Mouse (Mus musculus) Patski (cell line): ENCODE results near the gene Tmem182. TPM values are rescaled to one million over a fixed set of nuclear protein-coding genes. Genes with fewer than 3 reads are reported as not detected.
A peak's percentile ranks its signal among the peaks of the same experiment; 100 is the strongest.

Experiments
- ATAC-seq: fragments of 100-300 bp; one replicate; pipeline ENCODE4 v1.8.0; 2021
- CTCF ChIA-PET: fragments of 350-600 bp; sonication (Branson Sonifier 250); formaldehyde crosslinking; loops from one replicate; lab custom pipeline; 2022; ENCODE audit warnings: inconsistent platforms; lab: Charles Lee
- POLR2A ChIA-PET: fragments of 350-600 bp; sonication (Branson Sonifier 250); formaldehyde crosslinking; loops from one replicate; lab custom pipeline; 2022; ENCODE audit warnings: antibody characterized with exemption, inconsistent platforms; lab: Charles Lee
- DNase-seq: peaks from one replicate; pipeline ENCODE4 v3.0.0-alpha.2; 2011; ENCODE audit warnings: low read depth, low spot score
- H3K27me3 ChIP-seq: fragments of 371-371 bp; one replicate; pipeline ENCODE4 v1.5.1; 2021
- CTCF ChIP-seq: fragments of 100-300 bp; IDR thresholded peaks from one replicate; pipeline ENCODE4 v1.5.1; 2021
- in situ Hi-C: fragments of 300-500 bp; cut with MboI; formaldehyde crosslinking; loops from 3 replicates; pipeline ENCODE4 v1.11.1; 2018; ENCODE audit warnings: low pct_unique_long_range_greater_than_20kb, mixed read lengths
- polyA plus RNA-seq: library from polyadenylated mRNA; unstranded; gene quantifications from one replicate; pipeline ENCODE4 v1.2.3, GENCODE M21; 2021

Gene Tmem182
- polyA plus RNA-seq, 1 experiment from 2014 or later = not detected

DNA sequence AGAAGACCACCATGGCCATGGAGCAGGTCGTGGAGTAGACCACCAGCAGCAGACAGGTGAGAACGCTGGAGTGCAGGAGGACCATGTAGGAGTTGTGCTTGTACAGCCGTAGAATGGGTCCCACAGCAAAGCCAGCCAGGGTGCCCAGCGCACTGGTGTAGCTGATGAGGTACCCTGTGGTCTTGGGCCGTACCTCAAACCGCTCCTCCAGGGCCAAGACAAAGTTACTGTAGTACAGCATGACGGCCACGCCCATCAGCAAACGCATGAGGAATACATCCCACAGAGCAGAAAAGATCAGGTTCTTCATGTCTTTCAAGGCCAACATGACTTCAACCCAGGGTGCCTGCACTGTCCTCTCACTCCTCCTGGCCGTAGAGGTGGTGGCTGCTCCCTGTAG lies 31.4 kb upstream of the Tmem182 start:
- TF ChIP-seq CTCF = no peak
- CTCF ChIA-PET = interaction anchor here (2.6 kb wide), 1 partner anchor 10 kb away, joined by 7 read pairs; no protein-coding TSS in a partner anchor
- H3K27me3 ChIP-seq = no peaks in the 10 kb centered on the region
- DNase-seq (no peak), ATAC-seq (no peak)
- POLR2A ChIA-PET = no interaction called here
- in situ Hi-C loops = no loop called here

DNA sequence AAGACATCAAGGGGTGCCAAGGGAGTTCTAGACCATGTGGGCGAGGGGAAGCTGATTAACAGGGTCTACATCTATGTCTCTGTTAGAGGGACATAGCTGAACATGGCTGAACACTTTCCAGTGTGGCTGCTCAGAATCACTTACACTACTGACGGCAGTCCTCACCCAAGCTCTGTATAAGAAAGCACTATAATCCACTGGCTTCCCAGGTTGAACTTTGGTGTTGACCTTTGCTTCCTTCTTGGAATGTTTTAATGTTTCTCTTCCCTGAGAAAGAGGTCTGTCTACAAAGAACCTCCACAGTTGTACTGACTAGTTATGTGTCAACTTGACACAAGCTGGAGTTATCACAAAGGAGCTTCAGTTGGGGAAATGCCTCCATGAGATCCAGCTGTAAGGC lies 29.3 kb upstream of the Tmem182 start:
- ATAC-seq (no peak), DNase-seq (no peak)
- ChIA-PET CTCF (interaction anchor here (1.0 to 2.6 kb wide), 3 partner anchors 8 to 26 kb away, joined by 3 to 7 read pairs (median 3); no protein-coding TSS in a partner anchor), POLR2A (interaction anchor here (1.5 kb wide), 1 partner anchor 12 kb away, joined by 3 read pairs; no protein-coding TSS in a partner anchor)
- in situ Hi-C loops = no loop called here
- TF ChIP-seq CTCF = no peak
- H3K27me3 ChIP-seq = no peaks in the 10 kb centered on the region

DNA sequence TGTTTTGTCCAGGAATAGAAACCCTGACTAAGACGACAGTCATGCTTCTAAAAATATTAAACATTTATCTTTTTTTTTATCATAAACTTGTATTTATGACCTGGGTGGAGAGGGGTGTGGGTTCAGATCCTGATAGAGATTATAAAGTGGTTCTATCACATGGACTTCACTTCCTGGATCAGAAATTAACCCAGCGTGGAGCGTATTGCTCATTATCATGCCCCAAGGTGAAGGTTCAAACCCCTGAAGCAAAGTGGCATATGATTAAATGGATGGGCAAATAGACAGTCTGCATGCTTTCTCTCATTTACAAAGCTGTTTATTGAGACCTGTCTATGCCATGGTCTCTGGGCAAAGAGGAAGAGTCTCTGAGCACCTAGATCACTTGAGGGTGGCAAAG lies 28.6 kb upstream of the Tmem182 start:
- no peak for TF ChIP-seq CTCF
- no peaks in the 10 kb centered on the region for H3K27me3 ChIP-seq
- ATAC-seq (no peak), DNase-seq (no peak)
- ChIA-PET CTCF (no interaction called here), POLR2A (interaction anchor here (0.6 kb wide), 1 partner anchor 261 kb away, joined by 3 read pairs; no protein-coding TSS in a partner anchor)
- in situ Hi-C loops = no loop called here

DNA sequence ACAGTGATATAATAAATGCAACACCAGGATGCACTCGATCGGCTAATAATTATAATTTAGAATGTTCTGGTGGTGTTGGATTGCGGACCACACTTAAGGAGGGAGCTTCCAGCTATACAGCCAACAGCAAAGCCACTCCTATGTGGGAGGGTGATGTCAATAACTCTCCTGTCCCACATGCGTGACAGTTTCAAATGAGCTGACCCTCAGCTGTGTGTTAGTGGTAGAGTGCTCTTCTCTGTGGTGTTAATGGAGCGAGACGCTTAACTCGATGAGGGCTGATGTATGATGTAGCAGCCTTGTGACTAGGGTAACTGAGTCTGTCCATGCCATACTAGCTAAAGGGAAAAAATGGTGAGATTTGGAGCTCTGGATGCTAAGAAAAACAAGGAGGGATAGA lies 22.0 kb upstream of the Tmem182 start:
- no peak for TF ChIP-seq CTCF
- no peaks in the 10 kb centered on the region for H3K27me3 ChIP-seq
- DNase-seq (no peak), ATAC-seq (no peak)
- in situ Hi-C loops = no loop called here
- CTCF ChIA-PET = interaction anchor here (0.6 to 2.2 kb wide), 3 partner anchors 8 to 42 kb away, joined by 3 to 7 read pairs (median 3); no protein-coding TSS in a partner anchor
- POLR2A ChIA-PET = no interaction called here

GRCm38 (mm10) chr1:40784306-40784705 lies 21.1 kb upstream of the Tmem182 start:
- POLR2A ChIA-PET = no interaction called here

DNA sequence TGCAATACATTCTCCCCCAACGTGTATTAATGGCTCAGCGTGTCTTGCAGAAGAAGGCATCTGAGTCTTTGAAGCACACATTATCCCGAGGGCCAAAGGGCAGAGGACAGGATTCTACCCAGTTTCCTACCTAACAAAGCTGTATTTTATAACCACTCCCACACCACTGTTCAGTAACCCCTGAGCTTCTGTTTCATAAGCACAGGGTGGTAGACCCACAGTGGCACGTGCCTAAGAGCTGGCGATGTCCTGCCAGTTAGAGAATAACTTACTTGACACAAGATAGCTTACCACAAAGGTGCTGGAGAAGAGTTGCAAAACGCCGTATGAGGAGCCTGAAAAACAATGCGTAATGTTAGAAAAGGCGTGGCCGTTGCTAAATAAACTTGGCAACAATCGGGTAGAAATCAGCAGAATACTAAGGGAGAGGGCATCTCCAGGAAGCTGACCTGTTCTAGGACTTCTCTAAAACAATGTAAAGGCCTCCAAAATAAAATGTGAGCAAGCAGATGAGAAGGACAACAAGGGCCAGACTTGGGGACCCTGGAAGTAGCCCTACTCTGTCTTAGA lies 19.4 kb upstream of the Tmem182 start:
- CTCF ChIA-PET = interaction anchor here (1.0 to 1.4 kb wide), 2 partner anchors 16 to 17 kb away, joined by 4 to 5 read pairs; no protein-coding TSS in a partner anchor
- in situ Hi-C loops = no loop called here
- ATAC-seq (no peak), DNase-seq (no peak)
- POLR2A ChIA-PET = no interaction called here
- no peaks in the 10 kb centered on the region for H3K27me3 ChIP-seq
- TF ChIP-seq CTCF = no peak

More at GRCm38 (mm10) chr1:40784306-40784705, 21.1 kb upstream of the Tmem182 start:
- no peak for DNase-seq
- in situ Hi-C loops = no loop called here
- CTCF ChIA-PET = interaction anchor here (1.4 to 2.2 kb wide), 2 partner anchors 9 to 43 kb away, joined by 3 to 7 read pairs; no protein-coding TSS in a partner anchor
- H3K27me3 ChIP-seq = no peaks in the 10 kb centered on the region
- no peak for TF ChIP-seq CTCF
- ATAC-seq = no peak

DNA sequence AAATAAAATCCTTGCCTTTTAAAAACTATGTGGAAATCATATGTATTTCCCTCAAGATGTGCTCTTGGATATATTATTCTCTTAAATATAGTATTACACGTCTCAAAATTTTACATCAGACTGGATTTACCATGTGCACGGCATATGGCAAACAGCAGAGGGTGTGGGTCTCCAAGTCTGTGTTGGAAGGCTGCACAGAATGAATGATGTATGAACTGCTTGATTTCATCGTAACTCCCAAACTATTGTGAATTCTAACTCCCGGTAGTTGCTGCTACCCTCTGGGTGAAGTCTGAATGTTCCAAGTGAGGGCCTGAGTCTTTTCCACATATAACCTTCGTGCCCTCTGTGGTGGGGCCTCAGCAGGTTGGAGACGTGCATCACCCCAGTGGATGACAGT lies 16.4 kb upstream of the Tmem182 start:
- no peak for ATAC-seq
- ChIA-PET POLR2A (no interaction called here), CTCF (interaction anchor here (1.3 kb wide), 1 partner anchor 49 kb away, joined by 3 read pairs; no protein-coding TSS in a partner anchor)
- no peak for TF ChIP-seq CTCF
- in situ Hi-C loops = no loop called here
- H3K27me3 ChIP-seq = no peaks in the 10 kb centered on the region
- no peak for DNase-seq

- no peak for TF ChIP-seq CTCF
- DNase-seq (peak; percentile 12), ATAC-seq (peak; percentile 79)
- in situ Hi-C loops = no loop called here
- no peaks in the 10 kb centered on the region for H3K27me3 ChIP-seq
- ChIA-PET CTCF (interaction anchor here (1.2 to 1.3 kb wide), 2 partner anchors 18 to 50 kb away, joined by 3 read pairs; no protein-coding TSS in a partner anchor), POLR2A (no interaction called here)
Observed at GRCm38 (mm10) chr1:40789666-40790233, 15.7 kb upstream of the Tmem182 start.

- CTCF ChIA-PET = interaction anchor here (0.6 to 1.8 kb wide), 4 partner anchors 17 to 496 kb away, joined by 3 to 4 read pairs (median 3); no protein-coding TSS in a partner anchor
- in situ Hi-C loops = no loop called here
- TF ChIP-seq CTCF = no peak
- ATAC-seq = peak; percentile 86
- DNase-seq = peak; percentile 50
- no peaks in the 10 kb centered on the region for H3K27me3 ChIP-seq
- POLR2A ChIA-PET = no interaction called here
Observed at GRCm38 (mm10) chr1:40790324-40791141, 14.9 kb upstream of the Tmem182 start, which contains the start of gene Mfsd9. TSS of gene Mfsd9 (minus strand) at chr1:40790687.

DNA sequence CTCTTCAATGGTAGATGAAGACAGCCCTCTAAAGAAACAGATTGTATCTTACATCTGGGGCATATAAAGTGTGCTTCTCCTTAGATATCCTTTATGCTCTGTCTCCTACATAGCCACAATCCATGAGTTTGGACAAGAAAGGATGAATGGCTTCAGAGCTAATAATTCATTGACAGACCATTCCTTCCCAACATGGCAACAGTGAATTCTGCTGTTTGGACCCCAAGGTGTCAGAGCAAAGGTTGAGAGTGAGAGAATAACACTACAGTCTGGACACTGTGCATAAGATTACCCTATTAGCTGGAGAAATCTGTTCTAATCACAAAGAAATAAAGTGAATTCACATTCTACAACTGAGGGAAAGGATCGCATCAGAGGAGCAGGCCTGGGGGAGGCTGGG lies 9.9 kb upstream of the Tmem182 start:
- DNase-seq = no peak
- CTCF ChIA-PET = interaction anchor here (1.5 kb wide), 1 partner anchor 49 kb away, joined by 3 read pairs; no protein-coding TSS in a partner anchor
- POLR2A ChIA-PET = no interaction called here
- H3K27me3 ChIP-seq = no peaks in the 10 kb centered on the region
- ATAC-seq = no peak
- in situ Hi-C loops = loop anchor here (5.0 kb wide), 1 partner anchor 47 kb away; no protein-coding TSS in a partner anchor
- no peak for TF ChIP-seq CTCF
